Mouse (Mus musculus) MN1 (cell line): ENCODE results near the gene Dpf3.

ENCODE experiments used
- DNase-seq: peaks from one replicate; pipeline ENCODE4 v3.0.0-alpha.2; 2016; ENCODE audit warnings: low spot score

Dpf3 gene

DNA sequence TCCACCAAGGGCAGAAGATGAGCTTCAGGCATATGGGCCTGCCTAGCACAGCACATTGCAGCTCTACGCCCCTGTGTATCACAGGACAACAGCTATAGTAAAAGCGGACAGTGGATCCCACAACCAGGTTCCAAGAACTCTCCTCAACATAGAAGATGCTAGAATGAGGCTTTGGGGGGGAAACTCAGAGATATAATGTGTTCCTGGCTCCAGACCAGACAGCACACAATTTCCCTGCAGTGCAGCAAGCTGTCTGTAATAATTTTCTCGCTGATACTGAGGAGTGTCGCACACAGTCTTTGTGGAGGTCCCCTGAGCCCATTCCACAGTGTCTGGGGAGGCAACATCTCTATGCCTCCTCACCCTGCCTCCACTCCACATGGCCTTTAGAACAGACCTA is 146.6 kb downstream of the Dpf3 start:
- no peak for DNase-seq

GRCm38 (mm10) chr12:83338345-83338744 is 149.2 kb downstream of the Dpf3 start:
- DNase-seq: peak; percentile 53

DNA sequence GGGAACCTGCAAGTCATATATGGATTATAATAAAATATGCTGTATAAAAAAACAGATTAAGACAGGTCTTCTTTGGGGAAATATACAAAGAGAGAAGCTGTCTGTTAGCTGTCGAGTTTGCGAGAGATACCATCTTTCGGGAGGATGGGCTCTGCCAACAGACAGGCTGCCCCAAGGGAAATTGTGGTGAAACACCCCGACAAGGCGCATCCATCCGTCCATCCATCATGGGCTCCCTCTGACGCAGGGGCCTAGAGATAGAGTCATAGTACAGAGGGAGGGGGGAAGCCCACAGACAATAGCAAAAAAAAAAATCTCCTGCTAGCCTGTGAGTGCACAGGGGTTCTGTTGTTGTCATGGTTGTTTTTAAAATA is 149.8 kb downstream of the Dpf3 start:
- peak; percentile 90 for DNase-seq

- DNase-seq: peak; percentile 84
Observed at GRCm38 (mm10) chr12:83337077-83337775, 150.3 kb downstream of the Dpf3 start.

- DNase-seq: no peak
Observed at GRCm38 (mm10) chr12:83330056-83330455, 157.5 kb downstream of the Dpf3 start.

GRCm38 (mm10) chr12:83328899-83329298 is 158.6 kb downstream of the Dpf3 start:
- DNase-seq: peak; percentile 96

- DNase-seq: peak; percentile 72
Observed at GRCm38 (mm10) chr12:83328491-83328890, 159.0 kb downstream of the Dpf3 start.

- DNase-seq: no peak
Observed at GRCm38 (mm10) chr12:83327451-83327850, 160.1 kb downstream of the Dpf3 start.

- DNase-seq: no peak
Observed at GRCm38 (mm10) chr12:83320725-83321124, 166.8 kb downstream of the Dpf3 start.

DNA sequence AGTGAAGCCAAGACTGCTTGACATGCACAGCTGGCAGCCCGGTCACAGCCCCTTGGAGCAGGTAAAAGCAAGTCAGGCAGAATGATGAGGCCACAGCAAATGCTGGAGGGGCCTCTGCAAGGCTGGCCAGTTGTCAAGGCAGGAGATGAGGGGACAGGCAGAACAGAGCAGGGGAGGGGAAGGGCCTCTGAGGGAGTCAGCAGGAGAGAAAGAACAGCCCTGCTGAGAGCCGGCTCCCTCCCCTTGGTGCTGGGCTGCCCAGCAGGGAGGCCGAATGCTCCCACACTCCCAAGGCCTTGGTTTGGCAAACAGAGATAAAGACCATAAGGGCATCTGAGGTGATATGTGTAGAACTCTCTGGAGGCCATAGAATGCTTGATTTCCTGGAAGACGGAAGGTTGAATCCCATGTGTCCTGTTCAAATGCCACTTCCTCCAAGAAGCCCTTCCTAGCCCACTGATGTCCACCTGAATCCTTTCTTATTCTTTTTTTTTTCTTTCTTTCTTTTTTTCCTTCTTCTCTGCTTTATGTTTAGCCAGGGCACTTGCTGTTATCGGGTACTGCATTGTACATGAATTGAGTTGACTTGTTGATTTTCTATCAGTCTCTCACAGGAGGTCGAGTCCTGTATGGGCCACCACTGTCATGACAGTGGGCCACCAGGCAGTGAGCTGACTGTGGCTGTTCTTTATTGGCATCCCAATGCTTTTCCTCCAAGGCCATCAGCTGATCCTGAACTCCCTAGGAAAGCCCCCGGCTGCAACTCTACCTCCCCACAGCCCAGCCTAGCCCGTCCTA is 169.7 kb downstream of the Dpf3 start:
- DNase-seq: no peak

GRCm38 (mm10) chr12:83314666-83315065 is 172.8 kb downstream of the Dpf3 start:
- no peak for DNase-seq

GRCm38 (mm10) chr12:83312818-83313217 is 174.7 kb downstream of the Dpf3 start:
- DNase-seq: no peak

DNA sequence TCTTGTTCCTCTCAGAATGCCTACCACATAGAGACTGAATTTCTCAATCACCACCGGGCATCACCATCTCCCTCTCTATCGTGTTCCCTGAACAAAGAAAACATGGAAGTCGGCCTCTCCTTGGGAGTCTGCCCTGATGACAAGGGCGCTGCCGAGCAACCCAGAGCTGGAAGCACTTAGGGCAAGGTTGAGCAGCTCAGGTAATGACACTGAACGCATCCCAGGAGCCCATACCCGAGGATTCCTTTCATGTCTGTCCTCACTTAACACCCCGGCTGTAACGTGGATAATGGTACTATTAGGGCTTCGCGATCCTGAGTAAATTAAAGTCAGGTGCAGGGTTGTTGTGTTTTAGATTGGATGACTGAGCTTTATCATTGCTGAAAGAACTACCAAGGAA is 176.9 kb downstream of the Dpf3 start:
- DNase-seq: no peak

- no peak for DNase-seq
Observed at GRCm38 (mm10) chr12:83309031-83309804, 178.3 kb downstream of the Dpf3 start.

GRCm38 (mm10) chr12:83308627-83309026 is 178.9 kb downstream of the Dpf3 start:
- no peak for DNase-seq

DNA sequence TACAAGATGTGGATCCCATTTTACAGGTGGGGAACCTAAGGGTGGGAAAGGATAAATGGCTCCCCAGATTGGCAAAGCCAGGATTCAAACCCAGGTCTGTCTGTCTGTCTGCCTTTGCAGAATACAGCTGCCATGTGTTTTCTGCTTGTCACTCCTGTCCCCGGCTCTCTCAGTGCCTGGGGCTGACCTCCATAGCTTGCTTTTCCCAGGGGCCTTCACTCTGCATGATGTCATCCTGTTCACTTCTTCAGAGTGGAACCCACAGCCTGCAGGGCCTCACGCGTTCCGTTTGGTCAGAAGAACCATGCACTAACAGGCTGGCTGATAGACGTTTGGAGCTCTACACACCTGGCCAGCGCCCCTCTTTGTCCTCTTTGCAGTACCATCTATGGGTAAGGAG is 184.3 kb downstream of the Dpf3 start:
- no peak for DNase-seq

GRCm38 (mm10) chr12:83302320-83303153 is 185.0 kb downstream of the Dpf3 start:
- peak; percentile 46 for DNase-seq

DNA sequence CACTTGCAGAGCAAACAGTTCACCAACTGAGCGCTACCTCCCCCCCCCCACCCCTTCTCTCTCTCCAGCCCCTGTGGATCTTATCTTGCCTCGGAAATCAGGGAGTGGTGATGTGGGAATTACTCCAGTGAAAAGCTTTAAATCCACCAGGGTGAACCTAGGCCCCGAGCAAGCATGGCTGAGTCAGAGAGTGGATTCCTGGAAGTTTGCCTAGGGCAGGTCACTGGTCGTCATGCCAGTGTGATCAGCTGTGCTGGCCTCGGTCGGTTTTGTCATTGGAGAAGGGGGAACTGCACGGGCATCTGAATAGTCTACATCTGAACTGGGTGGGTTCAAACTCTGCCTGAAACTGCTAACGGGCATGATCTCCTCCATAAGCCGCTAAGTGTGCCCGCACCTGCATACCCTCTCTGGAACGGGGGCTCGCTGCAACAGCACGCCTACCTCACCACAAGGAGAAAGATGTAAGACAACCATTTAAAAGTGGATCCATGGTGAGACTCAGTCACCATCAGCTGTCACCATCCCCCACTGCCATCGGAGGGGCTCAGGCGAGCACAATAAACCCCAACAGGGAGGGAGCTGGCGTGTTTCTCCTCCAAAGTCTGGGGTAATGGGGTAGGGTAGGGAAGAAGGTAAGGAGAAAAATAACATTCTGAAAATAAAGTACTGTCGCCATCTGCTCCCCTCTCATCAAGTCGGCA is 185.7 kb downstream of the Dpf3 start:
- DNase-seq: peak; percentile 73

DNA sequence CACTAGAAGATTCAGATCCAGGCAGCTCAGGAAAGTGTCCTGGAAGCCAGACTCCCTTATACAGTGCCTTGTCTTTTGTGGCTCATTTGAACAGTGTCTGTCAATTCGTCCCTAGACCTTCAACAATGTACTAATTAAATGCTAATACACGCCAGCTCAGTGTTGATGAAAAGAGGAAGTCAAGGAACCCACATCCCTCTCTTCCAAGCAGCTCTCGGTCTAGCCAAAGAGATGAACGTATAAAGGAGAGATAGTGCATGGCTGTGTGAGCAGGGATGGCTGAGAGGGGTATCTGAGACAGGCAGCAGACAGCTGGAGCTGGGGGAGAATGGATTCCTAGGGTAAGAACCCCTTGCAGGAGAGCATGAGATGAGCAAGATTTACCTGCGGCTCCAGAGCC is 189.2 kb downstream of the Dpf3 start:
- no peak for DNase-seq

DNA sequence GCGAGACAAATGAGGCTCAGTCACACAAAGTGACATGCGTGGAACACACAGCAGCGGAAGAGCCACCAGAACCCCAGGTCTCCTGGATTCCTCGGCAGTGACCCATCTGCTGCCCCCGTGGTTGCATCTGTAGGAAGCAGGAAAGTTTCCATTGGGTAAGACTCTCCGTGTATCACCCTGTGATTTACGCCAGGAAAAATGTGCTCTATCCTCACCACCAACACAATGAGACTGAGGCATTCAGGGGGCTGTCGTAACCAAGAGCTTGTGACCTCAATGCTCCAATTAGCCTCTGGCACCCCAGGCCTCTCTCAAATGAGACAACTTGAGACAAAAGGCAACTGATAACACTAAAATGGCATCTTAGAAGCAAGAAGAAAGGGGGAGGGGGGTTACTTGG is 192.5 kb downstream of the Dpf3 start:
- DNase-seq: no peak

- DNase-seq: no peak
Observed at GRCm38 (mm10) chr12:83291915-83292314, 195.6 kb downstream of the Dpf3 start.
